Mouse (Mus musculus) heart, postnatal 0 days (tissue): ENCODE results near the gene Homer2.

Source experiments
- CTCF ChIP-seq: IDR thresholded peaks from 2 replicates; pipeline ENCODE4 v1.5.1; 2016; ENCODE audit warnings: antibody characterized with exemption, control low read depth, low read depth
- EP300 ChIP-seq: IDR thresholded peaks from 2 replicates; pipeline ENCODE4 v1.6.1; 2016; ENCODE audit warnings: antibody characterized with exemption, low read depth

GRCm38 (mm10) chr7:81744145-81744544, 36.8 kb upstream of the Homer2 start:
- TF ChIP-seq EP300 (no peak), CTCF (peak; percentile 77)
